Mouse (Mus musculus): ENCODE data around the gene St6galnac5. TPM values are rescaled to one million over a fixed set of nuclear protein-coding genes. Genes with fewer than 3 reads are reported as not detected.

St6galnac5 gene
- polyA plus RNA-seq, 1 experiment from 2014 or later = 0.43 TPM

DNA sequence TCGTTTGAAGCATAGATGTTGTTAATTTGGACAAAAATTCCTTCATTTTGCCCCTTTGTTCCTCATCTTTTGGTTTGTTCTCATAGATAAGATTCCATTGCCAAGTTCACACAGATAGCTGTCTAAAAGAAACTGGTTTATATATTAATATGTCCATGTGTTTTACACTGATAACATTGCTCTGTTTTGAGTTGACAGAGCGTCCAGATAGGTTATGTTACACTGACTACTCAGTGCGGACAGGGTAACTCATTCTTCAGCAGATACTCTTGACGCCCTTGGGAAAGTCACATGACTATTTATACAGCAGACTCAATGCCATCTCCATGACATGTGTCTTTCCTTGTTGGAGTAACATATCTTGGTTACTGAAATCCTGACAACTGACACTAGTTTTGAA lies 25.3 kb downstream of the St6galnac5 start:
- 64% methylated on average over 4 of the region's 4 CpGs for WGBS
- peaks cover under 1% of the 10 kb centered on the region; the same call in 1 of the 2 replicates for H3K4me1 ChIP-seq (replicated peaks; ENCODE audit: control insufficient read depth, insufficient read depth, low read length)
- no peaks in the 10 kb centered on the region for H3K27me3 ChIP-seq (replicated peaks; ENCODE audit: control insufficient read depth, insufficient read depth, low read length)
- ATAC-seq (replicated peaks; ENCODE audit: low FRiP score) (0 out of 2 replicates have a peak, but pooled peaks have one; percentile 63), DNase-seq (ENCODE audit: low spot score) (no peak)
- H3K9ac ChIP-seq (ENCODE audit: low read depth, low read length) = no peak overlapping the region
- H3K4me2 ChIP-seq = no peak overlapping the region
- no peak overlapping the region for H3K4me3 ChIP-seq (ENCODE audit: low read depth, low read length)
- no peaks in the 10 kb centered on the region for H3K9me3 ChIP-seq (ENCODE audit: control insufficient read depth, low read length)
- H3K36me3 ChIP-seq (ENCODE audit: control insufficient read depth, insufficient read depth, low read length) = no peaks in the 10 kb centered on the region
- H3K27ac ChIP-seq (ENCODE audit: low read depth, low read length) = no peak overlapping the region

- no peak; the same call in 1 of the 2 replicates for ATAC-seq (replicated peaks; ENCODE audit: low FRiP score)
- no peak for DNase-seq (ENCODE audit: low spot score)
- 54% methylated on average over 5 of the region's 5 CpGs for WGBS
Measured at GRCm38 (mm10) chr3:152956038-152956437, 26.0 kb downstream of the St6galnac5 start.

GRCm38 (mm10) chr3:152951634-152952545 lies 30.2 kb downstream of the St6galnac5 start:
- WGBS = 48% methylated on average over 11 of the region's 11 CpGs
- Histone ChIP-seq H3K27me3 (replicated peaks; ENCODE audit: control insufficient read depth, insufficient read depth, low read length) (no peaks in the 10 kb centered on the region), H3K4me3 (ENCODE audit: low read depth, low read length) (no peak overlapping the region), H3K4me1 (replicated peaks; ENCODE audit: control insufficient read depth, insufficient read depth, low read length) (peaks cover 19% of the 10 kb centered on the region), H3K27ac (ENCODE audit: low read depth, low read length) (no peak overlapping the region), H3K4me2 (no peak overlapping the region), H3K36me3 (ENCODE audit: control insufficient read depth, insufficient read depth, low read length) (no peaks in the 10 kb centered on the region), H3K9ac (ENCODE audit: low read depth, low read length) (no peak overlapping the region), H3K9me3 (ENCODE audit: control insufficient read depth, low read length) (no peaks in the 10 kb centered on the region)
- no peak for ATAC-seq (replicated peaks; ENCODE audit: low FRiP score)
- DNase-seq (ENCODE audit: low spot score) = no peak

More at GRCm38 (mm10) chr3:152956038-152956437, 26.0 kb downstream of the St6galnac5 start:
- Histone ChIP-seq H3K4me1 (replicated peaks; ENCODE audit: control insufficient read depth, insufficient read depth, low read length) (peaks cover 6% of the 10 kb centered on the region), H3K27me3 (replicated peaks; ENCODE audit: control insufficient read depth, insufficient read depth, low read length) (no peaks in the 10 kb centered on the region), H3K4me2 (no peak overlapping the region), H3K9ac (ENCODE audit: low read depth, low read length) (no peak overlapping the region), H3K27ac (ENCODE audit: low read depth, low read length) (no peak overlapping the region), H3K4me3 (ENCODE audit: low read depth, low read length) (no peak overlapping the region), H3K36me3 (ENCODE audit: control insufficient read depth, insufficient read depth, low read length) (no peaks in the 10 kb centered on the region), H3K9me3 (ENCODE audit: control insufficient read depth, low read length) (no peaks in the 10 kb centered on the region)

DNA sequence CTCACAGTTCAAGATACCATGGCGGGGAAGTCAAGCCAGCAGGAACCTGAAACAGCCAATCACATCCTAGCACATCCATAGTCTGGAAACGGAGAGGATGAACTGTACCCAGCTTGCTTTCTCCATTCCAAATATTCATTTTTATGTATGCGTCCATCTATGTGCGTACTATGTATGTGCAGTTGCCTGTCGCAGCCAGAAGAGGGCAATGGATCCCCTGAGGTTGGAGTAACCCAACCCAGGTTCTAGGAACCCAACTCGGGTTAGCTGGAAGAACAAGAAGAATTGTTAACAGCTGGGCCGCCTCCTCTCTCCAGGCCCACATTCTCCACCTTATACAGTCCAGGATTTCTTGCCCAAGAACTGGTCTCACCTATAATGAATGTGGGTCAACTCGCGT lies 31.1 kb downstream of the St6galnac5 start:
- Histone ChIP-seq H3K4me2 (no peak overlapping the region), H3K27ac (ENCODE audit: low read depth, low read length) (no peak overlapping the region), H3K36me3 (ENCODE audit: control insufficient read depth, insufficient read depth, low read length) (no peaks in the 10 kb centered on the region), H3K9ac (ENCODE audit: low read depth, low read length) (no peak overlapping the region), H3K27me3 (replicated peaks; ENCODE audit: control insufficient read depth, insufficient read depth, low read length) (no peaks in the 10 kb centered on the region), H3K4me1 (replicated peaks; ENCODE audit: control insufficient read depth, insufficient read depth, low read length) (peaks cover 19% of the 10 kb centered on the region), H3K9me3 (ENCODE audit: control insufficient read depth, low read length) (no peaks in the 10 kb centered on the region), H3K4me3 (ENCODE audit: low read depth, low read length) (no peak overlapping the region)
- ATAC-seq (replicated peaks; ENCODE audit: low FRiP score) (no peak), DNase-seq (ENCODE audit: low spot score) (no peak)
- WGBS = 90% methylated on average over 9 of the region's 9 CpGs

DNA sequence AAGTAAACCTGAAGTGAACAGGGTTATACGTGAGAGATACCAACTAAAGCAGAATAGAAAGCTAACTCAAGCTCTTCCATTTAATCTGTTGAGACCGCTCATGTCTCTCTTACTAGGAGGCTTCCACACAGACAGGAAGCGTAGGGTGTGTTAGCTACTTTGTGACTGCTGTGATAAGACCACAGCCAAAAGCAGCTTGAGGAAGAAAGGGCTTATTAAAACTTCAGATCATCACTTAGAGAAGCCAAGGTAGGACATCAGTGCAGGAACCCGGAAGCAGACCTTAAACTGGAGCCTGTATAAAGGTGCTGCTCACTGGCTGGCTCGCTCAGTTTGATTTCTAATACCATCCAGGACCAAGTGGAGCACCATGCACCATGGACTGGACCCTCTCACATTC lies 31.7 kb downstream of the St6galnac5 start:
- no peaks in the 10 kb centered on the region for H3K36me3 ChIP-seq (ENCODE audit: control insufficient read depth, insufficient read depth, low read length)
- no peak overlapping the region for H3K4me3 ChIP-seq (ENCODE audit: low read depth, low read length)
- H3K4me1 ChIP-seq (replicated peaks; ENCODE audit: control insufficient read depth, insufficient read depth, low read length) = peaks cover 19% of the 10 kb centered on the region
- WGBS = 49% methylated on average over 5 of the region's 5 CpGs
- H3K4me2 ChIP-seq = no peak overlapping the region
- no peaks in the 10 kb centered on the region for H3K27me3 ChIP-seq (replicated peaks; ENCODE audit: control insufficient read depth, insufficient read depth, low read length)
- ATAC-seq (replicated peaks; ENCODE audit: low FRiP score) = peak; percentile 64; the same call in 1 of the 2 replicates
- H3K9me3 ChIP-seq (ENCODE audit: control insufficient read depth, low read length) = no peaks in the 10 kb centered on the region
- no peak overlapping the region for H3K27ac ChIP-seq (ENCODE audit: low read depth, low read length)
- no peak overlapping the region for H3K9ac ChIP-seq (ENCODE audit: low read depth, low read length)
- no peak for DNase-seq (ENCODE audit: low spot score)

DNA sequence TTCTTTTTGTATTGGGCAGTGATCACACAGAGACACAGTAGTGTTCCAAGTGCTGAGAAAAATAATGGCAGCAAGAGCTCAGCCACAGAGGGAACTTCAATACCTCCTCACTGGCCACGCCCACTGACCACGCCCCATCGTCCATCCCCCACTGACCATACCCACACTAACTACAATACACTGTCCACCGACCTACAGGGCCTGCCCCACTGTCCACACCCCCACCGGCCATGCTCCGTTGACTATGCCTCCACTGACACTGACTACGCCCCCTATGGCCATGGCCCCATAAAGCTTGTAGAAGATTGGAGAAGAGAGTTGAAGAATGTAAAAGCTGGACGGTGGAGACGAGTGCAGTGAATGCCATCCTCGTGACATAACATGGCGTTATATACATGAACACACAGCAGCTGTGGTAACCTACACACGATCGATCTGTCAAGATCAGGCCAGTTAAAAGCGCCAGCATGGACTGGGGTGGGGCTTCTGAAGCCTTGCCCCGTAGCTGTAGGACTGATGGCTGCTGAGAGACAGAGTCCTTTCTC lies 32.7 kb downstream of the St6galnac5 start:
- Histone ChIP-seq H3K9ac (ENCODE audit: low read depth, low read length) (no peak overlapping the region), H3K27me3 (replicated peaks; ENCODE audit: control insufficient read depth, insufficient read depth, low read length) (no peaks in the 10 kb centered on the region), H3K4me2 (no peak overlapping the region), H3K9me3 (ENCODE audit: control insufficient read depth, low read length) (no peaks in the 10 kb centered on the region), H3K36me3 (ENCODE audit: control insufficient read depth, insufficient read depth, low read length) (no peaks in the 10 kb centered on the region), H3K4me3 (ENCODE audit: low read depth, low read length) (no peak overlapping the region), H3K27ac (ENCODE audit: low read depth, low read length) (no peak overlapping the region), H3K4me1 (replicated peaks; ENCODE audit: control insufficient read depth, insufficient read depth, low read length) (peaks cover 19% of the 10 kb centered on the region)
- ATAC-seq (replicated peaks; ENCODE audit: low FRiP score) (0 out of 2 replicates have a peak, but pooled peaks have one; percentile 25), DNase-seq (ENCODE audit: low spot score) (no peak)
- WGBS = 83% methylated on average over 15 of the region's 15 CpGs

DNA sequence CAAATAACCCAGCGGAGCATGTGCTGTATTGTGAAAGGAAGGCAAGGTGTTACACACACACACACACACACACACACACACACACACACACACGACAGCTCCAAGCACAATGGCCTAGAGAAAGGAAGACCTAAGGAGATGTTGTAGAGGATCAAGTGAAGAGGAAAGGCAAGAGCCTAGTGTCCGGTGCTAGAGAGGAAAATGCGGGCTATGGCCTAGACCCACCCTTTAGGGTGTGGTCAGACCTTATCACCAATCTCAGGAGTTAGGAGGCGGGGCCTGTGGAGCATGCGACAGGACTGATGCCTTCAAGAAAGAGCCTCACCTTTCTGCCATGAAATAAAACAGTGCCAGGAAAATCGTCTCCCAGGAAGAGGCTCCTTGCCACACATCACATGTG lies 33.5 kb downstream of the St6galnac5 start:
- Histone ChIP-seq H3K4me3 (ENCODE audit: low read depth, low read length) (no peak overlapping the region), H3K27me3 (replicated peaks; ENCODE audit: control insufficient read depth, insufficient read depth, low read length) (no peaks in the 10 kb centered on the region), H3K9me3 (ENCODE audit: control insufficient read depth, low read length) (no peaks in the 10 kb centered on the region), H3K4me1 (replicated peaks; ENCODE audit: control insufficient read depth, insufficient read depth, low read length) (peaks cover 19% of the 10 kb centered on the region), H3K4me2 (no peak overlapping the region), H3K27ac (ENCODE audit: low read depth, low read length) (no peak overlapping the region), H3K36me3 (ENCODE audit: control insufficient read depth, insufficient read depth, low read length) (no peaks in the 10 kb centered on the region), H3K9ac (ENCODE audit: low read depth, low read length) (no peak overlapping the region)
- DNase-seq (ENCODE audit: low spot score) (no peak), ATAC-seq (replicated peaks; ENCODE audit: low FRiP score) (no peak; the same call in 1 of the 2 replicates)
- WGBS = 61% methylated on average over 7 of the region's 7 CpGs

GRCm38 (mm10) chr3:152947031-152947640 lies 34.9 kb downstream of the St6galnac5 start:
- Histone ChIP-seq H3K27me3 (replicated peaks; ENCODE audit: control insufficient read depth, insufficient read depth, low read length) (no peaks in the 10 kb centered on the region), H3K4me2 (no peak overlapping the region), H3K4me3 (ENCODE audit: low read depth, low read length) (no peak overlapping the region), H3K36me3 (ENCODE audit: control insufficient read depth, insufficient read depth, low read length) (no peaks in the 10 kb centered on the region), H3K4me1 (replicated peaks; ENCODE audit: control insufficient read depth, insufficient read depth, low read length) (peaks cover 25% of the 10 kb centered on the region), H3K27ac (ENCODE audit: low read depth, low read length) (no peak overlapping the region), H3K9me3 (ENCODE audit: control insufficient read depth, low read length) (no peaks in the 10 kb centered on the region), H3K9ac (ENCODE audit: low read depth, low read length) (no peak overlapping the region)
- ATAC-seq (replicated peaks; ENCODE audit: low FRiP score) (no peak), DNase-seq (ENCODE audit: low spot score) (no peak)
- WGBS = 88% methylated on average over 11 of the region's 11 CpGs

Measured in liver, embryonic 11.5 days (tissue).